Mouse (Mus musculus): Measurements from ENCODE around the gene Siah1a. TPM values are rescaled to one million over a fixed set of nuclear protein-coding genes. Genes with fewer than 3 reads are reported as not detected.

Siah1a gene
- polyA plus RNA-seq, 1 experiment from 2014 or later, result 45.7 TPM

DNA sequence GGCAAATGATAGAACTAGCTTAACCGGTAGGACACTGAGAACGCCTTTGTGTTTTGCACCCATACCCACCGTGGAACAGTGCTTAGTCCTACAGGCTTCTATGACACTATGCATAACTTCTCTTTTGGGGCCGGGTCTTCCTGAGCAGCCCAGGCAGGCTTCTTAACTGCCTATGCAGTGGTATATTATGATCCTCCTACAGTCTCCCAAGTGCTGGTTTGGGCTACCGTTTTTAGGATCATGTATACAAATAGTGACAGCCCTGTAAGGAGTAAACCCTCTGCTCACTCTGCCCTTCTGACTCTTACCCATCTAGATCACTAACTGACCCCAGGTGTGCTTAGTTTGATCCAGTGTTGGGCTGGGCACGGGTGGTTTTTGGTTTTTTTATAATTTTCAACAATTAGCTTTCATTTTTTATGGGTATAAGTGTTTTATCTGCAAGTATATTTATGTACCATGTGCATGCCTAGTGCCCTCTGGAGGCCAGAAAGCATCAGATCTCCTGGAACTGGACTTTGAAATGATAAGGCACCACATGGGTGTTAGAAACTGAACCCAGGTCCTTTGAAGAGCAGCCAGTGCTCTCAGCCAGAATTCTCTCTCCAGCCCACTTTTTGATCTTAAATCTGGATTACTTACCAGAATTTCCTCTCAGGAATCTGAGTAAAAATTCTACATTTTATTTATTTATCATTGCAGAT, 24.8 kb downstream of the Siah1a start:
- Histone ChIP-seq H3K36me3 (peaks cover 25% of the 10 kb centered on the region), H3K27ac (replicated peaks) (no peak overlapping the region), H3K4me2 (replicated peaks) (no peak overlapping the region)

DNA sequence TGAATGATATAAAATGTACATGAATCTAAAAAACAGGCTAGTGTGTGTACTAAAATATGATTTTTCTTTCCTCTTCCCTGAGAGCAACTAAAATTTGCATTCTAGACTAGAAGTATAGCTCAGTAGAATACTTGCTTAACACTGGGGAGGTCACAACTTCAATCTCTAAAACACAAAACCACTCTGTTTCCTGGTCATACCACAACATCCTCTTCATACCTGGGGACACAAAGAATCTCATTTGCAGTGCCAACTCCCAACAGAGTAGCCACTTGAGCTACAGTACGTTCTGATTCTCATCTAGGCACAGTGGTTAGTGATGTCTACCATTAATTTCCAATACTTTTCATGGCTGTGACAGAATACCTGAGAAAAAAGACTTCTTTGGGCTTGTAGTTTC, 26.4 kb downstream of the Siah1a start:
- Histone ChIP-seq H3K27ac (replicated peaks) (no peak overlapping the region), H3K27me3 (no peaks in the 10 kb centered on the region), H3K4me1 (no peaks in the 10 kb centered on the region), H3K9me3 (replicated peaks) (no peaks in the 10 kb centered on the region), H3K36me3 (peaks cover 25% of the 10 kb centered on the region), H3K9ac (no peak overlapping the region), H3K4me3 (replicated peaks) (no peak overlapping the region), H3K4me2 (replicated peaks) (no peak overlapping the region)
- no peak for ATAC-seq (ENCODE audit: insufficient number of reproducible peaks, low FRiP score, low TSS enrichment, low read depth)
- 83% methylated on average over 1 of the region's 1 CpGs for WGBS

More for the DNA sequence above, 24.8 kb downstream of the Siah1a start:
- Histone ChIP-seq H3K4me1 (no peaks in the 10 kb centered on the region), H3K4me3 (replicated peaks) (no peak overlapping the region), H3K9me3 (replicated peaks) (no peaks in the 10 kb centered on the region), H3K9ac (no peak overlapping the region), H3K27me3 (no peaks in the 10 kb centered on the region)
- 86% methylated on average over 6 of the region's 6 CpGs for WGBS
- no peak for ATAC-seq (ENCODE audit: insufficient number of reproducible peaks, low FRiP score, low TSS enrichment, low read depth)

DNA sequence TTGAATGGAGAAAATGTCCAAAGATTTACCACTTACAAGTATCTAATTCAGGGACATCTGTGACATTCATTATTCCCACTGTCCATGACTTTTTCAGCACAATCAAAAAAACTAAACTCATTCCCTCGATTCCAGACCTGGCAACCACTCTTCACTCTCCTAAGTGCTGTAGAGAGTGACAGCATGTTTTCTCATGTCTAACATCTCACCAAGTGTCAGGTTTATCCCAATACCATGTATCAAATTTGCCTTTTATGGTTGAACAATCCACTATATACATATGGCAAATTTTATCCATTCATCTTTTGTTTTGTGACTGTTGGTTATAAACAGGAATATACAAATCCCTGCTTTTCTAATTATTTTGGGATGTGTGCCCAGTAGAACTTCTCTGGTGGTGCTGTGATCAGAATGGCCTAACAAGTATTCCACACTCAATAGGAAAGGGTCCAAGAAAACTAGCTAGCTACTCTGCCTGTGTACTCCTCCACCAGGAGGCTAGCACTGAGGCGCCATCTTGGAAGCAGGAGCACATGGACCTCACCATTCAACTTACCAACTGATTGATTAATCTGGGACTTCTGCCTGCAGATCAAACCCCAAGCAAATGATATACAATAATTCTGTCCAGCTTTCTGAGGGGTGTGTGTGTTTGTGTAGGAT, 27.3 kb downstream of the Siah1a start:
- no peaks in the 10 kb centered on the region for H3K4me1 ChIP-seq
- peaks cover 26% of the 10 kb centered on the region for H3K36me3 ChIP-seq
- no peak for ATAC-seq (ENCODE audit: insufficient number of reproducible peaks, low FRiP score, low TSS enrichment, low read depth)
- no peaks in the 10 kb centered on the region for H3K9me3 ChIP-seq (replicated peaks)
- no peak overlapping the region for H3K9ac ChIP-seq
- WGBS, result 78% methylated on average over 2 of the region's 2 CpGs
- no peak overlapping the region for H3K27ac ChIP-seq (replicated peaks)
- H3K4me3 ChIP-seq (replicated peaks), result no peak overlapping the region
- no peaks in the 10 kb centered on the region for H3K27me3 ChIP-seq
- no peak overlapping the region for H3K4me2 ChIP-seq (replicated peaks)

DNA sequence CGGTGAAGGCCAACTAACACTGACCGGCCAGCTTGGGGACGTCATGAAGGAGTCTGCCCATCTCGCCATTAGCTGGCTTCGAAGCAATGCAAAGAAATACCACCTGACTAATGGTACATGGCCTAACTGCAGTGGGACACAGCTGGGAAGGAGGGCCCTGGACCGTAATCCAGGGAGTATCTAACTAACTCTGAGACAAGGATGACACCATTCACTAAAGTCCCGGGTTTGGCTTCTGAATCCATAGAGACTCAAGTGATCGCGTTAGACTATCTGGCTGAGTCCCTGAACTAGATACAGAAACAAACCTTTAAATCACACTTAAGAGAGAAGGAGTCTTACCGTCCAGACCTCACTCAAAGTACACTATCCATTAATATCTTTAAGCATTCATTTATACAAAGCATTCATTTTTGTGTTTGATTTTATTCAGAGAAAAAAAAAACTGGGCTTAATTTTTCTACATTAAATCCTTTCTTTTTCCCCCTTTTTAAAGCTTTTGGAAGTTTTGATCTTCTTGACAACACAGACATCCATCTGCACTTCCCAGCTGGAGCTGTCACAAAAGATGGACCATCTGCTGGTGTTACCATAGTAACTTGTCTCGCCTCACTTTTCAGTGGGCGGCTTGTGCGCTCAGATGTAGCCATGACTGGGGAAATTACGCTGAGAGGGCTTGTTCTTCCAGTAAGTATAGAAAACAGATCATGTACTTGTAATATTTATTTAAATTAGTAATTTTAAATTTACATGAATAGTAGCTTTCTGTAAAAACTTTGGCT, 32.1 kb downstream of the Siah1a start:
- Histone ChIP-seq H3K4me1 (no peaks in the 10 kb centered on the region), H3K36me3 (peaks cover 22% of the 10 kb centered on the region), H3K4me2 (replicated peaks) (no peak overlapping the region), H3K9ac (no peak overlapping the region), H3K27me3 (no peaks in the 10 kb centered on the region), H3K4me3 (replicated peaks) (no peak overlapping the region), H3K27ac (replicated peaks) (no peak overlapping the region), H3K9me3 (replicated peaks) (no peaks in the 10 kb centered on the region)
- WGBS, result 80% methylated on average over 14 of the region's 14 CpGs
- no peak for ATAC-seq (ENCODE audit: insufficient number of reproducible peaks, low FRiP score, low TSS enrichment, low read depth)

DNA sequence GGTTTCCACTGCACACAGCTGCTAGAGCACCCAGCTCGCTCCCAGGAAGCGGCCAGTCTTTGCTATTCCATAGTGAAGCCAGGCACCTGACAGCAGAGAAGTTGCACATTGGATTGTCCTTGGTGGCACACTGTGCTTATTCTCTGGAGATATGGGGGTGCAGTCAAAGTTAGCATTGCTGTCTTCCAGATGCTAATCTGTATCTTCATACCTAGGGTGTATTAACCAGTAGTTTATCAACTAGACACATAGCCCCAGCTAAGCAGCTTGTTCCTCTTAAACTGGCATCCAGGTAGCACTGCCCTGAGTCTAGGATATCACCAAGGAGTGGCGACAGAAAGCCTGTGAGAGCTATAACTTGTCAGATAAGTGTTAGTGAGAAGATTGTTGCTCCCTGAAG, 33.1 kb downstream of the Siah1a start:
- H3K4me2 ChIP-seq (replicated peaks), result no peak overlapping the region
- H3K9me3 ChIP-seq (replicated peaks), result no peaks in the 10 kb centered on the region
- peaks cover 18% of the 10 kb centered on the region for H3K36me3 ChIP-seq
- 96% methylated on average over 3 of the region's 3 CpGs for WGBS
- no peaks in the 10 kb centered on the region for H3K4me1 ChIP-seq
- H3K27ac ChIP-seq (replicated peaks), result no peak overlapping the region
- H3K27me3 ChIP-seq, result no peaks in the 10 kb centered on the region
- ATAC-seq (ENCODE audit: insufficient number of reproducible peaks, low FRiP score, low TSS enrichment, low read depth), result no peak
- H3K9ac ChIP-seq, result no peak overlapping the region
- H3K4me3 ChIP-seq (replicated peaks), result no peak overlapping the region

DNA sequence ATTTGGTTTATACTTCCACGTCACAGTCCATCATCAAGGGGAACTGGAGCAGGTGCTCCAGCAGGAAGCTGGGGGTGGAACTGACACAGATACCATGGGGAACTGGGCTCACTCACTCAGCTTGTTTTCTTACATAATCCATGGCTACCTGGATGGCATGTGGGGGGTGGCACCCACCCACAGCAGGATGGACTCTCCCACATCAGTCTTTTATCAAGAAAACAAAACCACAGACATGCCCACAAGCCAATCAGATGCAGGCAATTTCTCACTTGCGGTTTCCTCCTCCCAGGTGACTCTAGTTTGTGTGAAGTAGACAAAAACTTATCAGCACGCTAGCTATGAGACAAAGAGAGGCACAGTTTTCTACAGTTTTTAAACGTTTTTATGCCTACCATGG, 37.9 kb downstream of the Siah1a start:
- no peak overlapping the region for H3K27ac ChIP-seq (replicated peaks)
- no peak overlapping the region for H3K4me2 ChIP-seq (replicated peaks)
- H3K36me3 ChIP-seq, result peaks cover 14% of the 10 kb centered on the region
- WGBS, result 65% methylated on average over 4 of the region's 4 CpGs
- no peaks in the 10 kb centered on the region for H3K4me1 ChIP-seq
- H3K9ac ChIP-seq, result no peak overlapping the region
- H3K9me3 ChIP-seq (replicated peaks), result no peaks in the 10 kb centered on the region
- H3K4me3 ChIP-seq (replicated peaks), result no peak overlapping the region
- H3K27me3 ChIP-seq, result no peaks in the 10 kb centered on the region
- no peak for ATAC-seq (ENCODE audit: insufficient number of reproducible peaks, low FRiP score, low TSS enrichment, low read depth)

DNA sequence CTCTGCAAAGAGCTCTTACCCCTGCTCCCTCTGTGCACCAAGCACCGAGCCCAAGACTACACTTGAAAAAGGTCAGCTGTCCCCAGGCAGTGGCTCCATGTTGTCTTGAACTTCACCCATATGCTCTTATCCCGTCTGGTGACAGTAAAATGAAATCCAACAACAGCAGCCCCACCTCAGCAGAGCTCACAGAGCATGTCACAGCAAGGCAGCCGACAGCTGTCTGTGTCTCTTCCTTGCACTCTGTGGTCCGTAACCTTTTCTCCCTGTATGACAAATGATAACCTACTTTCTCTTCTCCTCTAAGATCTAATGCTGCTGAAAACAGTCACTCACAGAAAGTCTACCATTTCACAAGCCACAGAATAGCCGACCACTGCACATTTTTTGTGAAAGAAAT, 39.0 kb downstream of the Siah1a start:
- Histone ChIP-seq H3K27ac (replicated peaks) (no peak overlapping the region), H3K4me1 (no peaks in the 10 kb centered on the region), H3K9ac (no peak overlapping the region), H3K36me3 (peaks cover 10% of the 10 kb centered on the region), H3K9me3 (replicated peaks) (no peaks in the 10 kb centered on the region), H3K4me3 (replicated peaks) (no peak overlapping the region), H3K27me3 (no peaks in the 10 kb centered on the region), H3K4me2 (replicated peaks) (no peak overlapping the region)
- 77% methylated on average over 5 of the region's 5 CpGs for WGBS
- ATAC-seq (ENCODE audit: insufficient number of reproducible peaks, low FRiP score, low TSS enrichment, low read depth), result no peak

DNA sequence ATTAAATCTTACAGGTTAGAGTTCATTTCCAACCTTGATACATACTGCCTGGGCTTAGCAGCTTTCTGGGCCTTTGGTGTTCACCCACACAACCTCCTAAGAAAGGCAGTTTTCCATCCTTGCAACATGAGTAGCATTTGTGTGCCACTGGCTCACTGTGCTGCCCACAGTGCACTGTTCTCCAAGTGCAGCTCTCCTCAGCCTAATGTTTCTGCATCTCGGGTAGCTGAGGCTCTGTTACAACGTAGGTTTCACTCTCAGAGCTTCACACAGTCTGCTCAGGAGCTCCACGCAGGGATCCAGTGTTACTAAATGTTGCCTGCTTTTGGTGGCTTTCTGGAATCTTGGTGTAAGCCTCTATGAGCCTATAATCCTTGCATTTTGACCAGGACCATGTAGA, 40.4 kb downstream of the Siah1a start:
- H3K4me3 ChIP-seq (replicated peaks), result no peak overlapping the region
- ATAC-seq (ENCODE audit: insufficient number of reproducible peaks, low FRiP score, low TSS enrichment, low read depth), result no peak

DNA sequence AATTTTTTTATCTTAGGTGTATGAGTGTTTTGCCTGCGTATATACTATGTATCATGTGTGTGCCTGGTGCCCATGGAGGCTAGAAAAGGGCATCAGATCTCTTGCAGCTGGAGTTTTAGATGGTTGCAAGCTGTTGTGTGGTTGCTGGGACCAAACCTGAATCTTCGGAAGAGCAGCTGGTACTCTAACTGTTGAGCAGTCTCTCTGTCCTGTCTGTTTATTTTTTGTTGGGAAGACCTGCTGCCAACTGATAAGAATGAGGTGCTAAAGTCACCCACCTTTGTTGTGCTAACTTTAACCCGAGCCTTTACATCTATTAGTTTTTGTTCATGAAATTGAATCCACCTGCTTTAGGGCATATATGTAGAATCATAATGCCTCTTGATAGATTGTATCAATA, 43.3 kb downstream of the Siah1a start:
- ATAC-seq (ENCODE audit: insufficient number of reproducible peaks, low FRiP score, low TSS enrichment, low read depth), result no peak
- H3K9me3 ChIP-seq (replicated peaks), result no peaks in the 10 kb centered on the region
- no peaks in the 10 kb centered on the region for H3K4me1 ChIP-seq
- no peak overlapping the region for H3K4me3 ChIP-seq (replicated peaks)
- no peak overlapping the region for H3K4me2 ChIP-seq (replicated peaks)
- no peak overlapping the region for H3K27ac ChIP-seq (replicated peaks)
- 85% methylated on average over 3 of the region's 3 CpGs for WGBS
- H3K9ac ChIP-seq, result no peak overlapping the region
- no peaks in the 10 kb centered on the region for H3K27me3 ChIP-seq
- H3K36me3 ChIP-seq, result peaks cover 10% of the 10 kb centered on the region

More for the DNA sequence above, 40.4 kb downstream of the Siah1a start:
- Histone ChIP-seq H3K36me3 (peaks cover 7% of the 10 kb centered on the region), H3K4me1 (no peaks in the 10 kb centered on the region), H3K4me2 (replicated peaks) (no peak overlapping the region), H3K27ac (replicated peaks) (no peak overlapping the region), H3K27me3 (no peaks in the 10 kb centered on the region), H3K9me3 (replicated peaks) (no peaks in the 10 kb centered on the region), H3K9ac (no peak overlapping the region)
- 63% methylated on average over 3 of the region's 3 CpGs for WGBS

DNA sequence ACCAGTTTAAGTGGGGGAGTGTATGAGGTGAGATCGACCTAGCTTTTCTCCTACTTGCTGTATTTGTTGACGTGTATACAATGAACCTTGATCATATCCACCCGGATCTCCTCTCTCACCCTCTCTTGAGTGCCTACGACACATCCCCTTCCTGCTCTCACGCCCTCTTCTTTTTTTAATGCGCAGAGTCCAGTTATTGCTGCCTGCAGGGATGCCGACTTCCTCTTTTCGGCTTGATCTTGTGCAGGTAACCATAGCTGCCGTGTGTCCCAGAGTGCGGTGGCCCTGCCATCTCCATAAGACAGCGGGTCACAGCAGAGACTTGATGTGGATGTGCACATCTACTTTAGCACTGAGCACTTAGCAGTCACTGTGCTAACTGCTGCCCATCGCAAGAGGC, 46.3 kb downstream of the Siah1a start:
- ATAC-seq (ENCODE audit: insufficient number of reproducible peaks, low FRiP score, low TSS enrichment, low read depth), result no peak

DNA sequence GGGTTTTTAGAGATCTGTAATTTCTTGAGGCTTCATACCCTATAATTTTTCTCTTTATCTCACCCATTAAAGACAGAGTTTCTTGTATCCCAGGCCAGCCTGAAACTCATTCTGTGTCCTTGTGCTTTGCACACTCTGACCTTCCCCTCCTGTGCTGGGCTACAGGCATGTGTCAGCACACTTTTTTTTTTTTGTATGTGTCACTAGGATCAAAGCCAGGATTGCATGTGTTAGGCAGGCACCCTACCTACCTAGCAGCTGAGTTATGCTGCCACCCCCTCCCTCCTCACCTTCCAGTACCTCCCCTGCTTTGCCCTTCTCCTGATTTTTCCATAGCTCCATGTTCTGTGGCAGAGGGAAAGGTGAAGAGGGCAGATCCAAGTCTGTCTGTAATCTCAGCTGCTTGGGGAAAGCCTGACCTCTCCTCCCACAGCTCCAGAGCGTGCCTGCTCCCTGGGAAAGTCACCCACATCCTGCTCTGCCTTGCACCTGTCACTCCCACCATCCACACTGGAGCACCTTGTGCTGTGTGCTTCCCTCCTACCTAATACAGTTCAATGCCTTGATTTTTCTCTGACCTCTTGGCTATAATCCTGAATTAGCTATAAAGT, 46.8 kb downstream of the Siah1a start:
- Histone ChIP-seq H3K4me2 (replicated peaks) (no peak overlapping the region), H3K36me3 (peaks cover 7% of the 10 kb centered on the region; the same call in 1 of the 2 replicates), H3K4me1 (no peaks in the 10 kb centered on the region), H3K27ac (replicated peaks) (no peak overlapping the region), H3K9me3 (replicated peaks) (no peaks in the 10 kb centered on the region), H3K4me3 (replicated peaks) (no peak overlapping the region), H3K27me3 (no peaks in the 10 kb centered on the region), H3K9ac (no peak overlapping the region)
- 76% methylated on average over 1 of the region's 1 CpGs for WGBS
- ATAC-seq (ENCODE audit: insufficient number of reproducible peaks, low FRiP score, low TSS enrichment, low read depth), result no peak

More for the DNA sequence above, 46.3 kb downstream of the Siah1a start:
- Histone ChIP-seq H3K36me3 (peaks cover 7% of the 10 kb centered on the region; the same call in 1 of the 2 replicates), H3K4me3 (replicated peaks) (no peak overlapping the region), H3K27me3 (no peaks in the 10 kb centered on the region), H3K27ac (replicated peaks) (no peak overlapping the region), H3K4me2 (replicated peaks) (no peak overlapping the region), H3K9me3 (replicated peaks) (no peaks in the 10 kb centered on the region), H3K9ac (no peak overlapping the region), H3K4me1 (no peaks in the 10 kb centered on the region)
- WGBS, result 91% methylated on average over 12 of the region's 12 CpGs
